Mouse (Mus musculus) forebrain, embryonic 10.5 days (tissue): ENCODE measurements around the gene Cdyl. TPM values are rescaled to one million over a fixed set of nuclear protein-coding genes. Genes with fewer than 3 reads are reported as not detected.

Experiments used
- DNase-seq: peaks from one replicate; pipeline ENCODE4 v3.0.0-alpha.2; 2017; ENCODE audit warnings: low spot score; ENCODE audit errors: extremely low spot score
- H3K27ac ChIP-seq: fragments of 300-500 bp; sonication (generic); 2 replicates; pipeline ENCODE4 v1.5.1; 2016; ENCODE audit warnings: mild to moderate bottlenecking
- H3K27me3 ChIP-seq: fragments of 300-500 bp; sonication (generic); 2 replicates; pipeline ENCODE4 v1.6.1; 2016; ENCODE audit warnings: mild to moderate bottlenecking; ENCODE audit not compliant: poor library complexity, severe bottlenecking
- H3K36me3 ChIP-seq: fragments of 300-500 bp; sonication (generic); replicated peaks from 2 replicates; pipeline ENCODE4 v1.6.1; 2016; ENCODE audit warnings: mild to moderate bottlenecking, moderate library complexity
- H3K4me1 ChIP-seq: fragments of 300-500 bp; sonication (generic); 2 replicates; pipeline ENCODE4 v1.6.1; 2016
- H3K4me3 ChIP-seq: fragments of 300-500 bp; sonication (generic); 2 replicates; pipeline ENCODE4 v1.5.1; 2016; ENCODE audit warnings: mild to moderate bottlenecking, moderate library complexity
- H3K9me3 ChIP-seq: fragments of 300-500 bp; sonication (generic); 2 replicates; pipeline ENCODE4 v1.6.1; 2016; ENCODE audit warnings: mild to moderate bottlenecking, moderate library complexity
- WGBS: fragments of 180-500 bp; shearing (Covaris S2); methylation state at CpG from one replicate; pipeline ENCODE4 v1.1.7; 2016; 5-methylcytosine and 5-hydroxymethylcytosine counted together
- polyA plus RNA-seq: library from polyadenylated mRNA; unstranded; fragments of >200 nt; fragmentation: Nextera tagmentation; extraction: Ambion mirVana; gene quantifications from 2 replicates; pipeline ENCODE4 v1.2.1, GENCODE M21; 2016

Cdyl gene
- polyA plus RNA-seq, 1 experiment from 2014 or later = 10.9 TPM

GRCm38 (mm10) chr13:35797811-35798522, 138.3 kb downstream of the Cdyl start:
- 0 out of 2 replicates have a peak, but pooled peaks cover 3% of the 10 kb centered on the region for H3K36me3 ChIP-seq
- no peaks in the 10 kb centered on the region for H3K27me3 ChIP-seq
- no peaks in the 10 kb centered on the region for H3K9me3 ChIP-seq
- DNase-seq = no peak
- H3K4me1 ChIP-seq = peaks cover 27% of the 10 kb centered on the region
- H3K27ac ChIP-seq = no peak overlapping the region
- no peak overlapping the region for H3K4me3 ChIP-seq
- 93% methylated on average over 13 of the region's 13 CpGs for WGBS

- 81% methylated on average over 9 of the region's 9 CpGs for WGBS
Measured at GRCm38 (mm10) chr13:35798645-35799044, 139.0 kb downstream of the Cdyl start.

GRCm38 (mm10) chr13:35800270-35800669, 140.6 kb downstream of the Cdyl start:
- DNase-seq = no peak
- H3K27ac ChIP-seq = no peak overlapping the region
- peaks cover 17% of the 10 kb centered on the region; the same call in 1 of the 2 replicates for H3K4me1 ChIP-seq
- peaks cover 15% of the 10 kb centered on the region for H3K36me3 ChIP-seq
- WGBS = 88% methylated on average over 7 of the region's 7 CpGs
- H3K9me3 ChIP-seq = peaks cover 3% of the 10 kb centered on the region; the same call in 1 of the 2 replicates
- H3K27me3 ChIP-seq = no peaks in the 10 kb centered on the region
- no peak overlapping the region for H3K4me3 ChIP-seq

More at GRCm38 (mm10) chr13:35798645-35799044, 139.0 kb downstream of the Cdyl start:
- Histone ChIP-seq H3K4me3 (no peak overlapping the region), H3K36me3 (peaks cover 3% of the 10 kb centered on the region; the same call in 1 of the 2 replicates), H3K27me3 (no peaks in the 10 kb centered on the region), H3K4me1 (peaks cover 27% of the 10 kb centered on the region), H3K9me3 (no peaks in the 10 kb centered on the region), H3K27ac (no peak overlapping the region)
- no peak for DNase-seq

- Histone ChIP-seq H3K9me3 (peaks cover 3% of the 10 kb centered on the region; the same call in 1 of the 2 replicates), H3K4me1 (peaks cover 22% of the 10 kb centered on the region), H3K4me3 (no peak overlapping the region), H3K27me3 (no peaks in the 10 kb centered on the region), H3K36me3 (peaks cover 15% of the 10 kb centered on the region), H3K27ac (peak overlapping the region; percentile 62; the same call in 1 of the 2 replicates)
- no peak for DNase-seq
- WGBS = 74% methylated on average over 3 of the region's 3 CpGs
Measured at GRCm38 (mm10) chr13:35805727-35806126, 146.1 kb downstream of the Cdyl start.

GRCm38 (mm10) chr13:35806165-35806564, 146.5 kb downstream of the Cdyl start:
- DNase-seq = no peak
- peaks cover 15% of the 10 kb centered on the region for H3K36me3 ChIP-seq
- peak overlapping the region; percentile 17; the same call in 1 of the 2 replicates for H3K27ac ChIP-seq
- no peaks in the 10 kb centered on the region for H3K27me3 ChIP-seq
- 94% methylated on average over 7 of the region's 7 CpGs for WGBS
- no peak overlapping the region for H3K4me3 ChIP-seq
- peaks cover 26% of the 10 kb centered on the region for H3K4me1 ChIP-seq
- H3K9me3 ChIP-seq = peaks cover 3% of the 10 kb centered on the region; the same call in 1 of the 2 replicates

GRCm38 (mm10) chr13:35807016-35807415, 147.4 kb downstream of the Cdyl start:
- H3K36me3 ChIP-seq = peaks cover 15% of the 10 kb centered on the region
- no peak overlapping the region for H3K27ac ChIP-seq
- 92% methylated on average over 7 of the region's 7 CpGs for WGBS
- H3K4me3 ChIP-seq = no peak overlapping the region
- peaks cover 3% of the 10 kb centered on the region; the same call in 1 of the 2 replicates for H3K9me3 ChIP-seq
- H3K4me1 ChIP-seq = peaks cover 35% of the 10 kb centered on the region
- DNase-seq = no peak
- H3K27me3 ChIP-seq = no peaks in the 10 kb centered on the region

GRCm38 (mm10) chr13:35807525-35807924, 147.9 kb downstream of the Cdyl start:
- Histone ChIP-seq H3K36me3 (peaks cover 12% of the 10 kb centered on the region), H3K9me3 (peaks cover 3% of the 10 kb centered on the region; the same call in 1 of the 2 replicates), H3K27ac (no peak overlapping the region), H3K4me1 (peaks cover 40% of the 10 kb centered on the region), H3K27me3 (no peaks in the 10 kb centered on the region), H3K4me3 (no peak overlapping the region)
- WGBS = 95% methylated on average over 4 of the region's 4 CpGs
- DNase-seq = no peak

- peaks cover 42% of the 10 kb centered on the region for H3K4me1 ChIP-seq
- no peaks in the 10 kb centered on the region for H3K27me3 ChIP-seq
- H3K9me3 ChIP-seq = peaks cover 3% of the 10 kb centered on the region; the same call in 1 of the 2 replicates
- no peak overlapping the region for H3K4me3 ChIP-seq
- peaks cover 12% of the 10 kb centered on the region for H3K36me3 ChIP-seq
- 95% methylated on average over 8 of the region's 8 CpGs for WGBS
- DNase-seq = no peak
- H3K27ac ChIP-seq = no peak overlapping the region
Measured at GRCm38 (mm10) chr13:35807940-35808339, 148.3 kb downstream of the Cdyl start.

- H3K27me3 ChIP-seq = no peaks in the 10 kb centered on the region
- no peak for DNase-seq
- H3K36me3 ChIP-seq = 0 out of 2 replicates have a peak, but pooled peaks cover 6% of the 10 kb centered on the region
- no peak overlapping the region for H3K4me3 ChIP-seq
- WGBS = 80% methylated on average over 5 of the region's 5 CpGs
- no peaks in the 10 kb centered on the region for H3K9me3 ChIP-seq
- H3K4me1 ChIP-seq = peaks cover 42% of the 10 kb centered on the region
- no peak overlapping the region for H3K27ac ChIP-seq
Measured at GRCm38 (mm10) chr13:35809252-35810159, 149.9 kb downstream of the Cdyl start.

GRCm38 (mm10) chr13:35810160-35810537, 150.5 kb downstream of the Cdyl start:
- no peaks in the 10 kb centered on the region for H3K9me3 ChIP-seq
- no peaks in the 10 kb centered on the region for H3K27me3 ChIP-seq
- H3K4me1 ChIP-seq = peaks cover 42% of the 10 kb centered on the region
- whole genome bisulfite sequencing = 85% methylated on average over 6 of the region's 6 CpGs
- no peak overlapping the region for H3K27ac ChIP-seq
- H3K36me3 ChIP-seq = no peaks in the 10 kb centered on the region
- DNase-seq = no peak
- H3K4me3 ChIP-seq = no peak overlapping the region

GRCm38 (mm10) chr13:35811361-35812190, 151.9 kb downstream of the Cdyl start:
- H3K27me3 ChIP-seq = no peaks in the 10 kb centered on the region

GRCm38 (mm10) chr13:35812191-35812440, 152.5 kb downstream of the Cdyl start:
- 67% methylated on average over 6 of the region's 6 CpGs for WGBS
- no peak overlapping the region for H3K4me3 ChIP-seq
- peaks cover 33% of the 10 kb centered on the region for H3K4me1 ChIP-seq
- H3K27ac ChIP-seq = 0 out of 2 replicates have a peak overlapping the region, but pooled peaks have one; percentile 15
- peaks cover 14% of the 10 kb centered on the region for H3K36me3 ChIP-seq
- no peak for DNase-seq
- no peaks in the 10 kb centered on the region for H3K9me3 ChIP-seq
- no peaks in the 10 kb centered on the region for H3K27me3 ChIP-seq

More at GRCm38 (mm10) chr13:35811361-35812190, 151.9 kb downstream of the Cdyl start:
- no peaks in the 10 kb centered on the region for H3K9me3 ChIP-seq
- WGBS = 75% methylated on average over 11 of the region's 11 CpGs
- peaks cover 34% of the 10 kb centered on the region for H3K4me1 ChIP-seq
- DNase-seq = no peak
- H3K27ac ChIP-seq = 0 out of 2 replicates have a peak overlapping the region, but pooled peaks have one; percentile 15
- peaks cover 9% of the 10 kb centered on the region for H3K36me3 ChIP-seq
- H3K4me3 ChIP-seq = no peak overlapping the region
